Mouse (Mus musculus) ovary, postnatal 14 days (tissue): Measurements from ENCODE around the gene Kcnb1.
"Not testable (repeated sequence)": the region's sequence is repeated elsewhere in the genome, so short reads cannot be mapped to it uniquely, and the experiment has no call there.

Experiments used
- DNase-seq: peaks from one replicate; pipeline ENCODE4 v3.0.0; 2022; ENCODE audit warnings: low spot score

Gene Kcnb1

GRCm38 (mm10) chr2:167204686-167205085 lies 14.7 kb upstream of the Kcnb1 start:
- DNase-seq: not testable (repeated sequence)

GRCm38 (mm10) chr2:167203505-167204166 lies 13.7 kb upstream of the Kcnb1 start:
- no peak for DNase-seq

- DNase-seq: no peak
Measured at GRCm38 (mm10) chr2:167201463-167202291, 11.7 kb upstream of the Kcnb1 start.

- no peak for DNase-seq
Measured at GRCm38 (mm10) chr2:167198660-167199427, 8.9 kb upstream of the Kcnb1 start.

- DNase-seq: no peak
Measured at GRCm38 (mm10) chr2:167193361-167193760, 3.4 kb upstream of the Kcnb1 start.

- no peak for DNase-seq
Measured at GRCm38 (mm10) chr2:167189291-167190075, 472 bp downstream of the Kcnb1 start.

- peak; percentile 86 for DNase-seq
Measured at GRCm38 (mm10) chr2:167188315-167189207, 1.4 kb downstream of the Kcnb1 start.

GRCm38 (mm10) chr2:167187119-167187518 lies 2.8 kb downstream of the Kcnb1 start:
- no peak for DNase-seq

GRCm38 (mm10) chr2:167186544-167186943 lies 3.4 kb downstream of the Kcnb1 start:
- DNase-seq: no peak

- no peak for DNase-seq
Measured at GRCm38 (mm10) chr2:167186003-167186402, 4.0 kb downstream of the Kcnb1 start.

GRCm38 (mm10) chr2:167185432-167185831 lies 4.5 kb downstream of the Kcnb1 start:
- DNase-seq: no peak

- DNase-seq: no peak
Measured at GRCm38 (mm10) chr2:167181662-167182389, 8.1 kb downstream of the Kcnb1 start.

- no peak for DNase-seq
Measured at GRCm38 (mm10) chr2:167181096-167181495, 8.9 kb downstream of the Kcnb1 start.

GRCm38 (mm10) chr2:167179301-167179700 lies 10.7 kb downstream of the Kcnb1 start:
- no peak for DNase-seq

- no peak for DNase-seq
Measured at GRCm38 (mm10) chr2:167177231-167177641, 12.7 kb downstream of the Kcnb1 start.

GRCm38 (mm10) chr2:167175284-167175683 lies 14.7 kb downstream of the Kcnb1 start:
- no peak for DNase-seq

- no peak for DNase-seq
Measured at GRCm38 (mm10) chr2:167173051-167173875, 16.7 kb downstream of the Kcnb1 start.

- DNase-seq: no peak
Measured at GRCm38 (mm10) chr2:167167515-167168212, 22.3 kb downstream of the Kcnb1 start.

GRCm38 (mm10) chr2:167163600-167163999 lies 26.4 kb downstream of the Kcnb1 start:
- no peak for DNase-seq
